Mouse (Mus musculus) hindbrain, embryonic 16.5 days (tissue): ENCODE measurements at regions not wholly inside any gene's neighbourhood (a gene's known extent, or its start where the extent isn't known, plus 50 kb on each side); places are given as distances from the start of the nearest gene placed in this dataset.

Experiments
- ATAC-seq: fragments of 200-750 bp; cut with Nextera tagmentation; 2 replicates; pipeline ENCODE4 v1.8.0; 2017; ENCODE audit warnings: moderate TSS enrichment, moderate library complexity
- H3K27ac ChIP-seq: fragments of 300-500 bp; sonication (generic); 2 replicates; pipeline ENCODE4 v1.5.1; 2014; ENCODE audit warnings: low read depth, mild to moderate bottlenecking, control low read depth, low read length, moderate library complexity
- H3K27me3 ChIP-seq: fragments of 300-500 bp; sonication (generic); replicated peaks from 2 replicates; pipeline ENCODE4 v1.6.1; 2014; ENCODE audit warnings: low read length; ENCODE audit not compliant: control insufficient read depth, insufficient read depth
- H3K36me3 ChIP-seq: fragments of 300-500 bp; sonication (generic); 2 replicates; pipeline ENCODE4 v1.6.1; 2014; ENCODE audit warnings: mild to moderate bottlenecking, low read length, moderate library complexity, mixed read lengths; ENCODE audit not compliant: control insufficient read depth, insufficient read depth
- H3K4me1 ChIP-seq: fragments of 300-500 bp; sonication (generic); 2 replicates; pipeline ENCODE4 v1.6.1; 2014; ENCODE audit warnings: low read depth, low read length; ENCODE audit not compliant: control insufficient read depth, insufficient read depth
- H3K4me2 ChIP-seq: fragments of 300-500 bp; sonication (generic); 2 replicates; pipeline ENCODE4 v1.6.1; 2014; ENCODE audit warnings: mild to moderate bottlenecking, low read length, control low read depth, moderate library complexity
- H3K4me3 ChIP-seq: fragments of 300-500 bp; sonication (generic); 2 replicates; pipeline ENCODE4 v1.5.1; 2014; ENCODE audit warnings: mild to moderate bottlenecking, low read length, control low read depth, moderate library complexity
- H3K9ac ChIP-seq: fragments of 300-500 bp; sonication (generic); 2 replicates; pipeline ENCODE4 v1.6.1; 2014; ENCODE audit warnings: low read depth, mild to moderate bottlenecking, control low read depth, low read length, moderate library complexity
- H3K9me3 ChIP-seq: fragments of 300-500 bp; sonication (generic); 2 replicates; pipeline ENCODE4 v1.6.1; 2014; ENCODE audit warnings: mild to moderate bottlenecking, low read length, moderate library complexity; ENCODE audit not compliant: control insufficient read depth
- WGBS: fragments of 180-500 bp; shearing (Covaris S2); extraction: QIAGEN DNeasy Blood & Tissue Kit; methylation state at CpG from one replicate; pipeline ENCODE4 v1.1.7; 2014; 5-methylcytosine and 5-hydroxymethylcytosine counted together

GRCm38 (mm10) chr12:57970163-57970562 is 241.4 kb upstream of the Sstr1 start:
- ATAC-seq = no peak
- H3K9ac ChIP-seq = no peak overlapping the region
- H3K27me3 ChIP-seq = no peaks in the 10 kb centered on the region
- H3K9me3 ChIP-seq = no peaks in the 10 kb centered on the region
- no peak overlapping the region for H3K4me3 ChIP-seq
- no peaks in the 10 kb centered on the region for H3K4me1 ChIP-seq
- no peaks in the 10 kb centered on the region for H3K36me3 ChIP-seq
- no peak overlapping the region for H3K27ac ChIP-seq
- WGBS = 90% methylated on average over 4 of the region's 4 CpGs
- H3K4me2 ChIP-seq = no peak overlapping the region

- 88% methylated on average over 2 of the region's 2 CpGs for WGBS
- H3K4me3 ChIP-seq = no peak overlapping the region
- H3K36me3 ChIP-seq = no peaks in the 10 kb centered on the region
- no peaks in the 10 kb centered on the region for H3K4me1 ChIP-seq
- H3K9me3 ChIP-seq = no peaks in the 10 kb centered on the region
- no peak overlapping the region for H3K9ac ChIP-seq
- H3K27me3 ChIP-seq = no peaks in the 10 kb centered on the region
- H3K27ac ChIP-seq = no peak overlapping the region
- H3K4me2 ChIP-seq = no peak overlapping the region
- no peak for ATAC-seq
Measured at GRCm38 (mm10) chr12:57972484-57972883, 239.1 kb upstream of the Sstr1 start.
